Mouse (Mus musculus): ENCODE measurements around the gene Gm20390. TPM values are rescaled to one million over a fixed set of nuclear protein-coding genes. Genes with fewer than 3 reads are reported as not detected.

Gene Gm20390
- total RNA-seq (2023) = 10 to 100 TPM; 26.3 to 37.1 TPM

GRCm38 (mm10) chr11:93968005-93968847 is at the start of gene Gm20390, which contains the start of gene Nme1:
Gene Gm20390, minus strand, starts transcription at chr11:93968293.
Gene Nme1, minus strand, starts transcription at chr11:93968521.

DNA sequence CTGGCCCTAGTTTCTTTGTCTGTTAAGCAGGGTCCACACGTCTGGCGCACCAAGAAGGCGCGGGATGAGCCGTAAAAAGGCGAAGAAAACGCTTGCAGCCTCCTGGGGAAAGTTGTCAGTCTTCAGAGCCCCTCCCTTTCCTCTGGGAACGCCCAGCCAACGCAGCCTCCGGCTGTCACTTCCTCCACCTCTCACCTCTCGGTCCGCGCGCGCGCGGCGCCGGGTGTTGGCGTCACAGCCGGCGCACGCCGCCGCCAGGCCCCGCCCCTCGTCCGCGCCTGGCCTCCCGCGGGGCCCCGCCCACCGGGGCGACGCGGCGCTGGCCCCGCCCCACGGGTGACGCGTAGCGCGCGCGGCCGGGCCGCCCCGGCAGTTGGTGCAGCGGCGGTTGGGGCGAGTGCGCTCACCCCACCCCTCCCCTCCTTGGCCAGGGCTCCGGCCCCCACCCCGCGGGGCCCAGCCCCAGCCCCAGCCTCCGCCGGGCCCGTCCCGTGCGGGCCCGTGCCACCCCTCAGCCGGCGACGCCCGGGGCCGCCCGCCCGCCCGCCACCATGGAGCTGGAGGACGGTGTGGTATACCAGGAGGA is 27.7 kb upstream of the Gm20390 start, which contains the start of gene Spag9:
Spag9 (plus strand) TSS at position 372 of the 586 bp plus-strand sequence.

GRCm38 (mm10) chr11:93956159-93956558 is 11.9 kb downstream of the Gm20390 start, which contains the start of gene Nme2:
Gene Nme2, minus strand, starts transcription at chr11:93956259.

Other genes starting within 250 kb of the Gm20390 start
- gene Utp18, start 82.5 kb downstream of the Gm20390 start, total RNA-seq (2023) = 10 to 100 TPM; 19.0 to 19.2 TPM
- gene Mbtd1, start 82.4 kb downstream of the Gm20390 start, total RNA-seq (2023) = 10 to 100 TPM; 35.9 to 37.6 TPM
- gene Nme2, start 12.0 kb downstream of the Gm20390 start, total RNA-seq (2023) = 10 to 100 TPM; 61.3 to 68.0 TPM
- 10 to 100 TPM; 21.8 TPM for gene Nme1, start 228 bp upstream of the Gm20390 start, total RNA-seq (2023)
- gene Spag9, start 27.8 kb upstream of the Gm20390 start, total RNA-seq (2023) = 10 to 100 TPM; 88.7 to 93.4 TPM
- gene Tob1, start 243.2 kb upstream of the Gm20390 start, total RNA-seq (2023) = 10 to 100 TPM; 66.2 to 79.5 TPM